Mouse (Mus musculus) adipocyte (in vitro differentiated cells): Measurements from ENCODE around the gene Trh.

Experiments
- DNase-seq: peaks from one replicate; pipeline ENCODE4 v3.0.0-alpha.2; 2016; ENCODE audit warnings: low spot score

Gene Trh

GRCm38 (mm10) chr6:92222021-92222420 lies 22.4 kb downstream of the Trh start:
- DNase-seq: no peak

GRCm38 (mm10) chr6:92221604-92222003 lies 22.8 kb downstream of the Trh start:
- no peak for DNase-seq

- DNase-seq: peak; percentile 78
Observed at GRCm38 (mm10) chr6:92219445-92219844, 25.0 kb downstream of the Trh start.

GRCm38 (mm10) chr6:92214773-92215449 lies 29.5 kb downstream of the Trh start, which contains the start of gene Rbsn:
Rbsn (minus strand) TSS chr6:92214925.
- peak; percentile 93 for DNase-seq

GRCm38 (mm10) chr6:92214055-92214772 lies 30.2 kb downstream of the Trh start:
- DNase-seq: peak; percentile 27

DNA sequence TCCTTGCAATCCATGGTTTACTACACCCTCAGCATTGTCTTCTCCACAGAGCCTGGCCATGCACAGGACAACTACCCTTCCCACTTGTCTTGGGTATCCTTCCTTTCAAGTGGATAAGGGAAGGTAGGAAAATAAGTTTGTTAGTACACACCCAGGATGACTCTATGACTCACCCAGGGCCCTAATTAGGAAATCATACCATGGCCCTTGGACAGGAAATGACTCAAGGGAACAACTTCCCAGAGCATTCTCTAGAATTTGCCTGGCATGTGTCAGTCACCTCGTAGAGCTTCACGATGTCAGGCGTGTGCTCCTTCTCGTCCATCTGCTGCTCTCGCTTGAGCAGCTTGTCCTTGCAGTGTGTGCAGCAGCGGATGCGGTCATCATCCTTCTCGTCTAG lies 45.0 kb downstream of the Trh start:
- DNase-seq: no peak
